Mouse (Mus musculus) kidney, adult 8-10 months (tissue): ENCODE measurements around the gene Gpr173.
"Not testable (repeated sequence)": the region's sequence is repeated elsewhere in the genome, so short reads cannot be mapped to it uniquely, and the experiment has no call there.

ENCODE experiments used
- DNase-seq, 2 experiments: peaks; one replicate each; pipeline ENCODE4 v3.0.0; 2022

The Gpr173 gene

DNA sequence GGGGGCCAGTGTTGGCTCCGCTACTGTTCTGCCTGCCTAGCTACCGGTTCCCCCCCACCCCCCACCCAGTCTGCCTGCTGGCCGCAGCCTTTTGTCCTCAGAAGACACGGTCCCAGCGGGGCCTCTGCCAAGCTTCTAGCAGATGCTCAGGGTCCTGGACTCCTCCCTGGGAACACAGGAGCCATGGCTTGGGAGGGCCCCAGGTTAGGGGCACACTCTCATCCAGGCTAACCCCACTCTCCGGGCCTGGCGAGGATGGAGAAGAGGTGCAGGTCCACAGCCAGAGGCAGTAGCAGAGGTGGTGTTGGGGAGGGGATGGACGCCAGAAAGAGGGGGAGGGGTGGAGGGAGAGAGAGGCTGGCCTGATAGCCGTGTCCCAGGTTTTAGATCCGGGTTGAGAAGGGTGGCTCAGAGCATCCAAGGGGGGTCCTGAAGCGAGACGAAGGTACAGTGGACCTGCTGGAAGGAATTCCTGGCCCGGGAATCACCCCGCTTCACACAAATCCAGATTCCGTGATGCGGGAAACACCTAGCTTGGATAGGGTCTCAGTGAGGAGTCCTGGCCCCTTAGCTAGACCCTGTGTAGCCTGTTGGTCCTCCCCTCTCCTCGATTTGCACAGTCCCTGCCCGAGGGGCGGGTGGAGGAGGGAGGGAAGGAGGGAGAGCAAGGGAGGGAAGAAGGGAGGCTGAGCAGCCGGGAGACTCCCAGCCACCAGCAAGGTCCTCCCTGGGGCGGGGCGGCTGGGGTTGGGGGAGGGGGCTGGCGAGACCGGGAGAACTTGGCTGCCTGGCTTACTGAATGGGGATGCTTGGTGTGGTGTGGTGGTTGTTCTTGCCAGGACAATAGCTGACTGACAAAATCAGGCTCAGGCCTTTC is at the start of gene Gpr173:
TSS of gene Gpr173 (minus strand) at position 308 of the 877 bp plus-strand sequence.
- peak in 1 of 2 experiments; percentile 9 for DNase-seq

- no peak for DNase-seq
Observed at GRCm38 (mm10) chrX:152403251-152403650, 34.7 kb upstream of the Gpr173 start.

- DNase-seq, result no peak
Observed at GRCm38 (mm10) chrX:152400096-152400495, 31.6 kb upstream of the Gpr173 start.

GRCm38 (mm10) chrX:152368054-152368396 is 479 bp downstream of the Gpr173 start:
- no peak for DNase-seq

DNA sequence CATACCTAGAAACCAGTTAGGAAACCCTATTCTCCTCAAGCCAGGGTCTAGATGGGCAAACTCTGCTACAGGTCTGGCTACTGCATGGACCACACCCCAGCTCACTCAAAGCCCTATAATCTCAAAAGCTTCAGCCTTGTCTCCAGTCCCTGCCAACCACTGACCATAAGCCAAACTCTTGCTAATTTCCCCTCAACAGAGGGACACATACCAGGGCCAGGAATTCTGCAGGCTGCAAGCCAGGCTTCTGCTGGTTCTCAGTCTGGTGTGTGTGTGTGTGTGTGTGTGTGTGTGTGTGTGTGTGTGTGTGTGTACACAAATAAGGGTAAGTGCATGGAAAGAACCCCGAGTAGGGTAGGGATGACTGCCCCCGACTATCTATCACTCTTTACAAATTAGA is 2.1 kb downstream of the Gpr173 start:
- DNase-seq, result no peak

GRCm38 (mm10) chrX:152352553-152353153 is 15.9 kb downstream of the Gpr173 start:
- peak; percentile 17 to 30 for DNase-seq

DNA sequence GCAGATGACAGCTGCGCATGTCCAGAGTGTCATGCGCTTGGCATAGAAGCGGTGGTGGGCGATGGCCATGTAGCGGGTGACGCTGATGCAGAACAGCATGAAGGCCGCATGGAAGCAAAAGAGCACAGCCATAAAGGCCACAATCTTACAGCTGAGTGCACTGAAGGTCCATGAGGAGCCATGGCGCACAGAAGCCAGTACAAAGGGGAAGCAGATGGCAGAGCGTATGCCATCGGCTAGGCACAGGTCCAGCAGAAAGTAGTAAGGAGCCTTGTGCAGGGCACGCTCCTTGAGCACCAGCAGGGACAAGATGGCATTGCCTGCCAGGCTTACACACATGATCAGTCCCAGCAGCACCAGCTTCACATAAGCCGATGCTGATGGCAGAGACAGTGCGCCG is 21.5 kb downstream of the Gpr173 start:
- no peak for DNase-seq

DNA sequence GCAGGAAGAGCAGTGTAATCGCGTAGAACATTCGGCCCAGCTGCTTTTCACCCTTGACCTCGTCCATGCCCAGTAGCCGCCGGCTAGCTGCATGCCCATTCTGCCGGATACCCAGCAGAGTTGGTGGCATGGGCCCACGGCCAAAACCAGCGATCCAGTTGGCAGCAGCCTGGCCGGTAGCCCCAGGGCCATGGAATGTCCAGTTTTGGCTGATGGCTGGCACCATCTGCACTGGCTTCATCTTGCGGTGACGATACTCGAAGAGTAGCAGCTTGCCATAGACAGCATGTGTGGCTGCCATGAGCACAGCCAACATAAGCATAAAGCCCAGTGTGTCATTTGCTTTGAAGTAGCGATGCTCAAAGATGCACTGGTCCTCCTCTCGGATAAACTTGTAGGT is 21.9 kb downstream of the Gpr173 start:
- no peak for DNase-seq

DNA sequence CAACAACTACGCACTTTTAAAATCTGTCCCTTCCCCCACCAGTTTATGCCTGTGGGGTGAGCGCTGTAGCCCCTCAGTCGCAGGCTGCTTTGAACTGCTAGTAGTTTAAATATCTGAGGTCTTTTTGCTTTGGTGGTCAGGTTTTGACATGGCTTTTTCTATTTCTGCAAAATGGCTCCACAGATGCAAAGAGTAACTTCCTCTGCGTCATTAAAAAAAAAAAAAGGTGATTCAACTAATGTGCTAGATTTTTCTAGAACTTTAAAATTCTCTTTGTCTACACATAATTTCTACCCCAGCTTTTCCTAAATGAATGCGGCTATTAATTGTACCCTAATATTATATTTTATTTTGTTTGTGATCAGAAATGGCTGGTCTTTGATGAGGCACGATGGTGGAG is 25.6 kb downstream of the Gpr173 start:
- no peak for DNase-seq

- DNase-seq, result peak; percentile 90 to 95
Observed at GRCm38 (mm10) chrX:152342358-152342901, 26.1 kb downstream of the Gpr173 start, which contains the start of gene Tspyl2. Tspyl2 (minus strand) TSS chrX:152342425.

DNA sequence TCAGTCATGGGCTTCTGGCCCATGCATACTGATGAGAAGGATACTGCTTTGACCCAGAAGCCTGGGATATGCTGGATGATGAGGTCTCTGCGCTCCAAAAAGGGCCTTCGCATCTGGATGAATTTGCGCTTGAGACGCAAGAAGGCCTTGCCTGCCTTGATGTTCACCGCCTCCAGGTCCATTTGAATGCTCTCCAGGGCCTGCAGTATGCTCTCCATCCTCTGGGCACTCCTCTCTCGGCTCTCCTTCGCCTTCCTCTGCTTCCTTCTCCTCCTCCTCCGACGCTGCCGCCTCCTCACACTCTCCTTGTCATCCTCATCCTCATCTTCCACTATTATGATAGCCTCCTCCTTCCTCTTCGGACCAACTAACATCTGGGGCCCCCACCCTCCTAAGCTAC is 27.0 kb downstream of the Gpr173 start:
- DNase-seq, result no peak

- peak; percentile 92 to 94 for DNase-seq
Observed at GRCm38 (mm10) chrX:152336546-152337332, 31.8 kb downstream of the Gpr173 start.

DNA sequence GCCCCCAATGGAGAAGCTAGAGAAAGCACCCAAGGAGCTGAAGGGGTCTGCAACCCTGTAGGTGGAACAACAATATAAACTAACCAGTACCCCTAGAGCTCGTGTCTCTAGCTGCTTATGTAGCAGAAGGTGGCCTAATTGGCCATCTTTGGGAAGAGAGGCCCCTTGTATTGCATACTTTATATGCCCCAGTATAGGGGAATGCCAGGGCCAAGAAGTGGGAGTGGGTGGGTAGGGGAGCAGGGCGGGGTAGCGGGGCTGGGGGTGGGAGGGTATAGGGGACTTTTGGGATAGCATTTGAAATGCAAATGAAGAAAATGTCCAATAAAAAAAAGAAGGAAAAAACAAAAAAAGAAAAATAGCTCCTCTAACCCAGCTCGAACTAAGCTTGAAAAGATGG is 32.4 kb downstream of the Gpr173 start:
- DNase-seq, result not testable (repeated sequence)

GRCm38 (mm10) chrX:152329400-152329799 is 39.1 kb downstream of the Gpr173 start:
- not testable (repeated sequence) for DNase-seq

GRCm38 (mm10) chrX:152327689-152328052 is 40.8 kb downstream of the Gpr173 start:
- DNase-seq, result no peak

GRCm38 (mm10) chrX:152326996-152327688 is 41.4 kb downstream of the Gpr173 start, which contains the start of gene Kantr:
Kantr (minus strand) TSS chrX:152327495.
- peak; percentile 83 to 85 for DNase-seq

DNA sequence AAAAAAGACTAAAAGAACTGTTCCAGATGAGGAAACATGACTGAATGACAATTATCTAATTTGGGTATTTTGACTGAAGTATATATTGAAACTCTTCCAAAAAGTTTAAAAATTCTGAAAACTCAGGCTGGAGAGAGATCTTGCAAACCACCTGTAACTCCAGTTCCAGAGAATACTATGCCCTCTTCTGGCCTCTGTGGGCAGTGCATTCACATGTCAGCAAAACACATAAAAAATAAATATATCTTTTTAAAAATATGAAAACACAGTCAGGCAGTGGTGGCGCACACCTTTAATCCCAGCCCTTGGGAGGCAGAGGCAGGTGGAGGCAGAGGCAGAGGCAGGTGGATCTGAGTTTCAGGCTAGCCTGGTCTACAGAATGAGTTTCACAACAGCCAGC is 44.9 kb downstream of the Gpr173 start:
- no peak for DNase-seq

- no peak for DNase-seq
Observed at GRCm38 (mm10) chrX:152322776-152323175, 45.7 kb downstream of the Gpr173 start.

GRCm38 (mm10) chrX:152320535-152320934 is 48.0 kb downstream of the Gpr173 start:
- no peak for DNase-seq

- DNase-seq, result peak in 1 of 2 experiments; percentile 4
Observed at GRCm38 (mm10) chrX:152307942-152308341, 60.6 kb downstream of the Gpr173 start.

GRCm38 (mm10) chrX:152307371-152307770 is 61.1 kb downstream of the Gpr173 start:
- DNase-seq, result no peak

GRCm38 (mm10) chrX:152306224-152306623 is 62.3 kb downstream of the Gpr173 start:
- no peak for DNase-seq
